Mouse (Mus musculus): ENCODE measurements around the gene Tmcc1. TPM values are rescaled to one million over a fixed set of nuclear protein-coding genes. Genes with fewer than 3 reads are reported as not detected.
"Not testable (repeated sequence)": the region's sequence is repeated elsewhere in the genome, so short reads cannot be mapped to it uniquely, and the experiment has no call there.

The Tmcc1 gene
- total RNA-seq, 2 experiments from 2014 or later, result 32.3 to 37.7 TPM

DNA sequence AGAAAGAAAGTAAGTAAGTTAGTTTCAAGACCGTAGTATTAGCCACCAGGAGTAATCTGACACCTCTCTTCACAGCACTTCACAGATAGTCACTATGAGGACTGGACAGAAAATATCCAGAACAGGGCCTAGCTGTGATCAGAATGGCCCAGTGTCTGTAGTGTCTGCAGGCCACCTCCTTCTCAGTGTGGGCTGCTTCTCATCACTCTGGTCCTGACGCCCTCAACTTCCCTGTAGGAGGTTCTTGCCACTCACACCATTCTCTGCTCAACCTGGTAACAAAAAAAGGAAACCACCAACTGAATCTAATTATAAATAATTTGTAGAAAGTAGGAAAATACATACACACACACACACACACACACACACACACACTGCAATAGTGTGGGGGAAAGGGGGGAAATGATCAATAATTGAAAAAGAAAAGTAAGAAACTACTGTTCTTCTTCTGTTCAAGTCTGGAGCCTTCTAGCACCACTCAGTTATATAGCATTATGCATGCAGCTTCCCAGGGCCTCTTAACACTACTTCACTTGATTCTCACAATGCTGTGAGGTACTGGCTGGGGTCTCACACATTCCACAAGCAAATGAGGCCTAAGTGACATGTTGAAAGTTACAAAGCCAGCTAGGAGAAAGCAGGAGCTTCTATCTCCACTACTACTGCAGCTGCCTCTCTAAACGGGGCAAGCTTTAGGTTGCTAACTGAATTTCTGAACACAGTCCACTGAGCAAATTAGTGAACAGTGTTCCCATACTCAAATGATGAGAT, 38.2 kb downstream of the Tmcc1 start:
- DNase-seq, result no peak
- intact Hi-C loops (cut with DNase I), result no loop called here

DNA sequence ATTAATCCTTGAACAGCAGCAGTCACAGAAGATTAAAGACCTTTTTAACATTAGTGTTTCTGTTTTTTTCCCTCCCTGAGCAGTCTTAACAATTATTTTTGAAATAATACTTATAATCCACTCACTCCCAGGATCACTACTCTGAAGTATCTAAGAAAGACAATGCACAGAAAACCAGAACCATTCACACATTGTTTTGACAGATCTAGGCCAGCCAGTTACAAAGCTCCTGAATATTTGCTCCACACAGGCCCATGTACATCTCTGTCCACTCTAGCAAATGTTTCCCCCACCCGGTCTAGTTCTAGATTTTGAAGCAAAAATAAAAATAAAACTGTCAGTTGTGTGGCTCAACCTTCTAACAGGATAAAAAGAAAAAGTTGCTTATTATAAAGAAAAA, 45.9 kb downstream of the Tmcc1 start:
- intact Hi-C loops (cut with DNase I), result no loop called here
- DNase-seq, result no peak

DNA sequence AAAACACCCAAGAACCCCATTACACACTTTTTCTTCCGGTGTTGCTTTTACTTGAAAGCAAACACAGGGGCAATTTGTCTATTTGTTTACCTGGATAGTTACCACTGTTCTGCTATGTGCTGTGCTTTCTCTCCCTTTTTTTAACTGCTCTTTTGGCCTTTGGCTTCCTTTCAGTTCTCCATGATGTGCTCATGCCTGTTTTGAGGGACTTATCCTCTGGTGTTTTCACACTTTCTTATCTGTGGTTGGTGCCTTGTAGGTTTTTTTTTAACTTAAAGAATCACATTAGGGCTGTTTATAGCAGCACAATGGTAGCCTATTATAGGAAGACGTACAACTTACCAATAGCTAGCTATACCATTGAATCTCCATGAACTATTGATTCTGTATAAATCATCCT, 51.6 kb downstream of the Tmcc1 start:
- intact Hi-C loops (cut with DNase I), result loop anchor here (5.0 kb wide), 1 partner anchor 51 kb away; the partner anchor contains the start of gene Tmcc1
- no peak for DNase-seq

DNA sequence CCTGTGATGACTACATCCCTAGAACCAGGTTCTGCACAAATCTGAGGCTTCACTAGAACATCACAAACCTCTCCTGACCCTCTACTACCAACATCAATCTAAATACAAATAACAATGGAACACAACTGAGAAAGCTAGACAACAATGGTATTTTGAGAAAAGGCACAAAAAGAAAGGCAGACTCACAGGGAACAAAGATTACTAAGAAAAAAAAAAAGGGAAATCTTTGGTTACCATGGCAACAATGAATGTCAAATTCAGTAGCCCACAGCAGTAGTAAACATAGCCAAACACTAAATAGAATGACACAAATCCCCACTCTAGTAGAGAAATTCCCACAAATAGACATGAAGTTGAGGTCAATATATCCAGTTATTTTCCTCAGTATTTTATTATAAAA, 52.5 kb downstream of the Tmcc1 start:
- intact Hi-C loops (cut with DNase I), result loop anchor here (5.0 kb wide), 1 partner anchor 52 kb away; the partner anchor contains the start of gene Tmcc1
- DNase-seq, result no peak

DNA sequence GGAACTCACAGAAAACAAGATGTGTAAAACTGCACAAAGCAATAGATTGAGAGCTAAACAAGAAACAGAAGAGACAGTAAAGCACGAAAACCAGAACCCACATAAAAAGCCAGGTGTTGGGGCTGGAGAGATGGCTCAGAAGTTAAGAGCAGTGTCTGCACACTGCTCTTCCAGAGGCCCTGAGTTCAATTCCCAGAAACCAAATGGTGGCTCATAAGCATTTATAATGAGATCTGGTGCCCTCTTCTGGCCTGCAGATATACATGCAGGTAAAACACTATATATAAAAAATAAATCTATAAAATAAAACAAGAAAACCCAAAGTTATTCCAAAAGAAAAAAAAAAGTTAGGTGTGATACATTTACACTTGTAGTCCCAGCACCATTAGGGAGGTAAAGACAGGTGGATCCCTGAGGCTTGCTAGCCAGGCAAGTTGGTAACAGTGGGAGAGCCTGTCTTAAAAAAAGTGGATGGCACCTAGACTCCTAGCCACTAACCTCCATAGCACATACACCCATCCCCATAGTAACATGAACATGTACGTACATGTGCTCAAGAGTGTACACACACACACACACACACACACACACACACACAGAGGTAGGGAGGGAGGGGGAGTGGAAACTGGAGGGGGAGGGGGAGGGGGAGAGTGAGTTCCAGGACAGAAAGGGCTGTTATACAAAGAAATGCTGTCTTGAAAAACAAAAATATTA, 54.0 kb downstream of the Tmcc1 start:
- DNase-seq, result no peak
- intact Hi-C loops (cut with DNase I), result no loop called here

DNA sequence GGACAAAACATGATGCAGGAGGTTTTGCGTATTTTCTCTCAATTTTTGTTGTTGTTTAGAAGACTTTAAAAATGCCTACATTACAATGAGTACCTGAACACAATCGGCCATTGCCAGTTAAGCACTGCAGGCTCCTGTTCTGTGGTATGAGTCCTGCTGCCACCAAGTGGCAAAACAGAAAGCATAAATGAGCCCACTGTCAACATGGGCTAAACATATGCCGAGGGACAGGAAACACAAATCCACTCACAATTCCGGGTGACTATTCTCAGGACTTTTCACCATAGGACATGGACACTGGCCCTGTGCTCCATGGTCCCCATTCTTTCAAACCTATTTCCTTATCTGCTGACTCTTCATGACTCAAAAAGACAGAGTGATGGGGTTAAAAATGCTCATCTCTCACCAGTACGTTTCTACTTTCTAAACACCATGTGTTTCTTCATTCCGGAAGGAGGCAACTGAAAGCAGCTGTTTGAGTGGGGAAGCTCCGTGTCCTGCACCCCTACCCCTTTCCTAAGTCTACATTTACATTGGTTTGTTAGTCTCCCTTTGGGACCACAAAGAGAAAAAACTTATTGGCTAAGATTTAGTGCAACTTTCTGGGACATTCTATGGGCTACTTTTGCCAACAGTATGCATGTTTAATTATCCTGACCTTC, 57.2 kb downstream of the Tmcc1 start:
- DNase-seq, result peak in 1 of 2 experiments; percentile 37
- intact Hi-C loops (cut with DNase I), result no loop called here

DNA sequence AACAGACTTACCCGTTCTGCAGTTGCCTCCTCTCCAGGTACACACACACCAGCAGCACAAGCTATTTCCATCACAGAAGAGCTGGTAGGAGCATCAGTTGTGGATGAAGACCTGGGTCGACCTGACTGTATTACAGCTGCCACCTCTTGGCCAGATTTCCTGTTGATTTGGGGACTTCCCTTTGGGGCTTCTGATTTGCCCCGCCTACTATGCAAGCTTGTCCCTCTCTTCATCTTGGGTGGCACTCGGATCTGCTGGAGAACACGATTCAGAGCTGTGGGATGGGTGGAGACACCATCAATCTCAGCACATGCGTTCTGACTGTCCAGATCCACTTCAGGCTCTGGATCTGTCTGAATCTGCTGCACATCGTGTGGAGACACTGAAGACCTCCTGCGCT, 59.5 kb downstream of the Tmcc1 start:
- intact Hi-C loops (cut with DNase I), result no loop called here
- no peak for DNase-seq

DNA sequence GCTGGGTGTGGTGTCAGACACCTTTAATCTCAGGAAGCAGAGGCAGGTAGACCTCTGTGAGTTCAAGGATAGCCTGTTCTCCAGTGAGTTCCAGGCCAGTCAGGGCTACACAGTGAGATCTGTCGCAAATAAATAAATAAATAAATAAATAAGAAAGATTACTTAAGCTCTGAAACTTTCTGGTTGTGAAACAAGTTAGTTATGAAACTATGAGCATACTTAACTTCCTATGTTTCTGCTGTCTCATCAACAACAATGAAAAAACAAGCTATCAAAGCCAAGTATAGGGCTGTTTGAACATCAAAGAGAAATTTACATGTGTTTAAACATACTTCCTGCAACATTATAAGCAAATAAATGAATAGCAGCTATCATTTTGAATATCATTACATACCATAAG, 61.5 kb downstream of the Tmcc1 start:
- intact Hi-C loops (cut with DNase I), result no loop called here
- no peak for DNase-seq

DNA sequence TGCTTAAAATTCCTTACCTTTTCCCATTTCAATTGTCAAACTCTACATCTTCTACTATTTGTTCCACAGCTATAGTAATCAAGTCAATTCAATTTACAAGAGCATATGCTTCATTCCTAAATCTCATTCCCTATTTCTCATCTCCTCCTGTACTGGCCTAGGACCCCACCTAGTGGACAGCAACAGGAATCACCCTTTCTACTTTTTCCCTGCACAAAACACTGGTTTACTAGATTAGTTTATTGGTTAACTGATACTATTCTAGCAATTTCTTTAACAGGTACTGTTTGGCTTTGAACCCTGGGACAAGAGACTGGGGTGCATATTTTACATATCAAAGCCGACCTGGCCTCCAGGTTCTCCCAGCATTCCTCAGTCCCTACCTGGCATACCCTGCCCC, 64.6 kb downstream of the Tmcc1 start:
- intact Hi-C loops (cut with DNase I), result loop anchor here (1.0 to 5.0 kb wide), 3 partner anchors 118 to 281 kb away; no protein-coding TSS in a partner anchor

DNA sequence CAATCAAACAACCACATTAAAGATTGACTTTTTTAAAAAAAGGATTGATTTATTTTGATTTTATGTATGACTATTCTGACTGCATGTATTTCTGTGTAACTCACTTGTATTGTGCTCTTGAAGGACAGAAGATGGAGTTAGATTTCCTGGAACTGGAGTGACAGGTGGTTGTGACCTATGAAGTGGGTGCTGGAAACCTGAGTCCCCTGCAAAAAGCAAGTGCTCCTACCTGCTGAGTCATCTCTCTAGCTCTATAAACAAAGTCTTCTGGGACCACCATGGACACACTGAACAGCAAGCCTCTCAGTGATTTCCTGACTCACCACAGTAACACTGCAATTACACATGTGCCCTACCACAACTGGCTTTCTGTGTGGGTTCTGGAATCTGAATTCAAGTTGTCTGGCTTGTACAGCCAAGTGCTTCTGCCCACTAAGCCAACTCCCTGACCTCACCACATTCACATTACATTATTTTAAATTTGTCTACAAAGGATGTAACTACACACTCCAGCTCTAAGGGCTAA, 65.3 kb downstream of the Tmcc1 start:
- DNase-seq, result no peak
- intact Hi-C loops (cut with DNase I), result loop anchor here (1.0 to 5.0 kb wide), 3 partner anchors 118 to 281 kb away; no protein-coding TSS in a partner anchor

More for the DNA sequence above, 64.6 kb downstream of the Tmcc1 start:
- peak; percentile 30 to 37 for DNase-seq

DNA sequence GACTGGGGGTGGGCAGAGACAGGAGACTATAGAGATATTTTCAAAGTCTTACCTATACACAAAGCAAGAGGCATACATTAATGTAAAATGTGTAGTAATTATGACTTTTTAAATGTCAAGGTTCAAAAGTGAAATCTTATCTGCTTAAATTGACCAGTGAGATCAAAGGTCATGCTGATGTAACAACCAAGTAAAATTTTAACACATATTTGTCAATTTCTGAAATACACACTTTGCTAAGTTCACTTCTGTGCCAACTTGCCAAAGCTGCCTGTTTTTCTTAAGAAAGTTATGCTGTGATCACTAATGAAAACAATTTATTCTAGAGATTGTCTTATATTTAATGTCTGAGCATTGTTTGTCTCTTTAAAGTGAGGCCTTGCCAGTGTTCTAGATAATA, 66.7 kb downstream of the Tmcc1 start:
- intact Hi-C loops (cut with DNase I), result loop anchor here (5.0 kb wide), 2 partner anchors 229 to 279 kb away; no protein-coding TSS in a partner anchor
- DNase-seq, result no peak

DNA sequence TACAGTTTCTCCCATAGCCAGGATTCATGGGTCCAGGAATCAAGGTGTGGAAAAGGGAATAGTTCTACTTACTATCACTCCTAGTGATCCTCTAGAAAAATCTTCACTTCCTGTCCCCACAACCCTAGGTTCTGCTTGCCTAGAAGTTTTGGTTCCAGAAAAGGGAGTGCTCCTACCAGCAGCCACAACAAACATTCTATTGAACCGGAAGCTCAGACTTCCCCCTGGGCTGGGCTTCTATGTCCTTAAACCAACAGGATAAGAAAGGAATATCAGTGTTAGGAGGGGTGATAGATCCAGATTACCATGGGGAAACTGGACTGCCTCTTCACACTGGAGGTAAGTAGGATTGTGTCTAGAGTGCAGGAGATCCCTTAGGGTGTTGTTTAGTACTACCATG, 70.4 kb downstream of the Tmcc1 start:
- intact Hi-C loops (cut with DNase I), result loop anchor here (5.0 kb wide), 1 partner anchor 51 kb away; no protein-coding TSS in a partner anchor
- DNase-seq, result no peak

DNA sequence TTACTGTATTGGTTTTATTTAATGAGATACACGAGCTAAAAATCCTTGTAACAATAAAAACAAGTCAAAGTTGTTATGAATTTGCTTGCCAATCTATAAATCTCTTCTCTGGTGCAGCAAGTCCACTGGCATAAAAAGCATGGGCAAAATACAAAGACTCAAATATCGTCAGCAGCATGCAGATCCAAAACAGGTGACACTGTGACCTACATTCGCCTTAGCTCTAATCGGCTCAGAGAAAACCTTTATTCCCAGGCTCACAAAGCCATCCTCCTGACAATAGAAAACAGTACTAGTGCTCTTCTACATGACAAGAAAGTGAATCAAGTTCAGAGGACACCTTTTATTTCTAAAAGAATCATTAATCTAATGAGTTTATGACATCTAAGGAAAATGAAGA, 73.6 kb downstream of the Tmcc1 start:
- intact Hi-C loops (cut with DNase I), result loop anchor here (5.0 kb wide), 1 partner anchor 47 kb away; no protein-coding TSS in a partner anchor
- DNase-seq, result no peak

DNA sequence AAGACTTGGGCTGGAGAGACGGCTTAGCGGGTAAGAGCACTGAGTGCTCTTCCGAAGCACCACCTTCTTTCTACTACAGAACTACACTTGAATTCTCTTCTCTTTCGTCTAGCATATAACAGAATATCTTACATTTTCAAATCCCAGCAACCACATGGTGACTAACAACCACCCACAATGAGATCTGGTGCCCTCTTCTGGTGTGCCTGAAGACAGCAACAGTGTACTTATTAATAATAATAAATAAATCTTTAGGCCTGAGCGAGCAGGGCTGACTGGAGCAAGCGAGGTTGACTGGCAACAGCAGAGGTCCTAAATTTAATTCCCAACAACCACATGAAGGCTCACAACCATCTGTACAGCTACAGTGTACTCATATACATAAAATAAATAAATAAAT, 76.7 kb downstream of the Tmcc1 start:
- DNase-seq; intact Hi-C loops (cut with DNase I): not testable (repeated sequence)

DNA sequence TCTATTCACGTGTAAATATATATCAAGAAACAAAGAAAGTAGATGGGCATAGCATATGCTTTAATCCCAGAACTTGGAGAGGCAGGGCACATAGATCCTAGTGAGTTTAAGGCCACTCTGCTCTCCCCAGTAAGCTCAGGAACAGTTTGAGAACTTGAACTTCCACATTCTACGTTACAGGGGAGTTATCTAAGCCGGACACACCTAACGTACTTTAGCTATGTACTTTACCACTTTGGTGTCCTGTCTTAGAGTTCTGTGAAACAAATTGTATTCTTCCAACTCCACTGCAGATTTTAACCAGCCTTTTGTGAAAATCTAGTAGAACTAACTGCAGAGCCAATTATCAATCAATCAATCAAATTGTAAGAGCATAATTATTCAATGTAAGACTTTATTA, 82.7 kb downstream of the Tmcc1 start:
- no peak for DNase-seq
- intact Hi-C loops (cut with DNase I), result no loop called here

DNA sequence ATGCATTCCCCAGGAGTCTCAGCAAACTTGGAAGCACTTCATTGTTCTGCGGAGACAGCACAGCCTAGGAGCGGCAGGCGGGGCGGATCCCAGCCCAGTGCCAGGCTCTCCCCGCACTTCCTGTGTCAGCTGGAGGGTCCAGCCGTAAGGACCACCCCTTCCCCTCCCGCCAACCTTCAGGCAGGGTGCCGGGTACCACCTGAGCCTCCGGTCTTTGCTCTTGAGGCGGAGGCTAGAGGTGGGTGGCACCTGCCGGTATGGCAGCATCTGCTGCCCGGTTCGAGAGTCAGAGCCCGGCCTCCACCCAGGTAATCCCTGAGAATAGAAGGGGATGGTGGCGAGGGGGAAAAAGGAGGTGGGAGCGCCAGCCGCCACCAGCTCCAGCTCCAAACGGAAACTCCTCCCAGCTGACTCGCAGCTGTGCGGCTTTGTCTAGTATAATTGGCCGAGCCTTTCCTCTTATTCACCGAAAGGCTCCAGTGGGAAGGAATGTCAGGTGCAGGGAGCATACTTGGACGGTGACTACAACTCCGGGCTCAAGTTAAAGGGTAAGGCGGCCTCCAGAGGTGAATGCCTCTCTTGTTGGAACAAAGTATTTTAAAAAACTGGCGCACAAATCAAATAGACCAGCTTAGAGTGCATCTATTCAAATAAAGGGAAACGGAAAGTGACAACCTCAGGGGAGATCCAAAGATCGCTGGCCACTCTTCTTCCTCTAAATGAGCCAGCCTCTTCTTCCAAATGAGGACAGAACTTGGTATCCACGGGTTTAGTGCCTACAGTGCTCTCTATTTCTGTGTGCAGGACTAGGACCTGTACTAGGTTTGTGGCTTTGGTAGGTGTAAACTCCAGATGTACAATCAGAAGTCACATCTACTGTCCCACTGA, 85.6 kb downstream of the Tmcc1 start:
- intact Hi-C loops (cut with DNase I), result no loop called here
- peak; percentile 48 to 67 for DNase-seq

DNA sequence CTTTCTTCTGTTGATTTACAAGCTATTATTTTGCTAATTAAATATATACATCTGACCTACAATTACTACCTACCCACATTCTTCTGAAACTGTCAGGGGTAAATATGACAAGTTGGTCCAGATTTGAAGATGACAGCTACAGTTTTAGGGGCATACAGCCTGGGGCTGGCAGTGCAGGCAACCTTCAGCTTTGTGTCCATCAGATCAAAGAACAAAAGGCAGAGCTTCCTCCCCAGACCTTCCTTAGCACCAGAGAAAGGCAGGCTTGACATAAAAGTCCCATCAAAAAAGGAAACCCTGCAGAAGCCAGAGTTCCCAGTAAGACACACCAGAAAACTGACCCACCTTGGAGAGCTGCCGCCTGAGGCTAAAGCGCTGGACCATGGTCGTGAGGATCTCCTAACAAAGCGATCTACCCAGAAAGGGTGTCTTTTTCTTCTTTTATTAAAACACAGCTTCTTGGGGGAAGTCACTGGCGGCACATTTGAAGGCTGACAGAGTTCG, 86.3 kb downstream of the Tmcc1 start:
- intact Hi-C loops (cut with DNase I), result no loop called here
- no peak for DNase-seq

DNA sequence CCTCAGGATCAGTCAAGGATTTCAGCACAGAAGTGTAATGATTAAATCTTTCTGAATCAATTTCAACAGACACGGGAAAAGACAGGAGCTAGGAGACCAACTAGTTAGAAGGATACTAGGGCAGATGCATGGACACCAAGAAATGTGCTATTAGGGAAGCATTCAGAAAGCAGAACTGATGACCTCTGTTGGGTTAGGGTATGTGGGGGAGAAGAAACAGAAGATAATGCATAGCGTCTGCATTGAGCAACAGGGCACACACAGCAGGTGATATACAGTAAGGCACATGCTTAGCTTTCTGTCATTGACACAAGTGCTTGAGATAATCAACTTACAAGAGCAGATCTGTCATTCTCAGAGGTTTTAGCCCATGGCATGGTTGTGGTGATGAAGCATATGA, 95.7 kb downstream of the Tmcc1 start:
- intact Hi-C loops (cut with DNase I), result no loop called here

DNA sequence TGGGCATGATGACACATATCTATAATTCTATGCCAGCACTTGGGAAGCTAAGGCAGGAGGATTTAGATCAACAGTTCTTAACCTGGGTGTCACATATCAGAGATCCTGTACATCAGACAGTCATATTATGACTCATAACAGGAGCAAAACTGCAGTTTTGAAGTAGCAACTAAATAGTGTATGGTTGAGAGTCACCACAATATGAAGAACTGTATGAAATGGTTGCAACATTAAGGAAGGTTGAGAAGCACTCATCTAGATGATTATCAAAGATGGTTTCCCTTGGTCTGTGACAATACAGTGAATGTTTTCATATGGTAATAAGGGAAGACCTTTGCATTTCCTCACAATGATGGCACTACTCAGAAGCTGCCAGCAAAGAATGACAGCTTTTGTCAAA, 103.9 kb downstream of the Tmcc1 start:
- no peak for DNase-seq
- intact Hi-C loops (cut with DNase I), result no loop called here

More for the DNA sequence above, 95.7 kb downstream of the Tmcc1 start:
- no peak for DNase-seq

DNA sequence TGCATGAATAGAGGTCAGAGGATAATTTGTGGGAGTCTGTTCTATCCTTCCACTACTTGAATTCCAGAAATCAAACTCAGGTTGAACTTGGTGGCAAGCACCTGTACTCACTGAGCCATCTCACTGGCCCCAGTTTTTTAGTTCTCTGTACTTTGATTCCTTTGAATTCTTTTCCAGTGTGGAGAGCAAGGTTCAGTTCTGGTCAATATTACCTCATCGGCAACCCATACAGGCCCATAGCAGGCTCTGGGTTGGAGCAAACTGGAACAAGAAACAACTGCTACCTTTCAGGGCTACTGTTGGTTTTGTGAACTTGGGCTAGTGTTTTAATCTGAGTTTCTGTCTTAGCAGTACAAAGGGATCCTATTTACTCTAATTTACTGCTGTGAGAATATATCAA, 107.2 kb downstream of the Tmcc1 start:
- intact Hi-C loops (cut with DNase I), result no loop called here
- DNase-seq, result no peak
